In genomic region chr4:134621695-134622094, GRCm38 (mm10) we compare ENCODE assay signal across 22 mouse cellular contexts.
"Had no signal": no experiment of that assay in that cellular context is flagged by ENCODE, and none has a peak within 500 bp of the region (broad histone marks: within the 10 kb centered on the region; RNA-seq: fewer than 3 reads in every experiment).

No protein-coding gene starts in this region.

- H3K27ac ChIP-seq: gastrocnemius, adult 2 months; heart, adult 2 months; heart, embryonic 13.5 days; heart, embryonic 15.5 days; hindbrain, embryonic 10.5 days; hindbrain, embryonic 12.5 days; hindbrain, embryonic 14.5 days; intestine, embryonic 15.5 days; layer of hippocampus, adult 2 months; limb, embryonic 10.5 days; limb, embryonic 12.5 days; liver, embryonic 13.5 days; liver, embryonic 15.5 days had no signal

- H3K9me3 ChIP-seq: heart, embryonic 13.5 days; heart, embryonic 15.5 days; hindbrain, embryonic 10.5 days; hindbrain, embryonic 12.5 days; intestine, embryonic 15.5 days; limb, embryonic 10.5 days; limb, embryonic 12.5 days; liver, embryonic 13.5 days; liver, embryonic 15.5 days had no signal

- DNase-seq: gastrocnemius, adult 2 months; gastrocnemius, postnatal 10 days; gastrocnemius, postnatal 25 days; heart, adult 2 months; heart, postnatal 4 days; kidney, adult 18-20 months; kidney, adult 8-10 months; kidney, postnatal 10 days; kidney, postnatal 25 days; kidney, postnatal 4 days; liver; liver, embryonic 13.5 days had no signal

- H3K4me3 ChIP-seq: gastrocnemius, adult 2 months; heart, adult 2 months; heart, embryonic 13.5 days; heart, embryonic 15.5 days; hindbrain, embryonic 10.5 days; hindbrain, embryonic 12.5 days; intestine, embryonic 15.5 days; layer of hippocampus, adult 2 months; limb, embryonic 10.5 days; limb, embryonic 12.5 days; liver, embryonic 13.5 days; liver, embryonic 15.5 days had no signal

- H3K9ac ChIP-seq: heart, embryonic 13.5 days; heart, embryonic 15.5 days; hindbrain, embryonic 12.5 days; hindbrain, embryonic 14.5 days; intestine, embryonic 15.5 days; limb, embryonic 12.5 days; liver, embryonic 13.5 days; liver, embryonic 15.5 days had no signal

- H3K36me3 ChIP-seq: heart, embryonic 13.5 days; heart, embryonic 15.5 days; hindbrain, embryonic 10.5 days; hindbrain, embryonic 12.5 days; intestine, embryonic 15.5 days; limb, embryonic 10.5 days; limb, embryonic 12.5 days; liver, embryonic 13.5 days; liver, embryonic 15.5 days had no signal

- H3K27me3 ChIP-seq: heart, embryonic 13.5 days; heart, embryonic 15.5 days; intestine, embryonic 15.5 days; limb, embryonic 12.5 days; liver, embryonic 13.5 days; liver, embryonic 15.5 days had no signal
